Mouse (Mus musculus): Measurements from ENCODE around the gene Upk1b.

Upk1b gene

GRCm38 (mm10) chr16:38800091-38800490 lies at the start of gene Upk1b:
Gene Upk1b (minus strand): TSS chr16:38800328.
- in situ Hi-C loops (cut with MboI; ENCODE audit: unreplicated experiment in 2 of 2), result loop anchor here in 1 of 2 experiments (10.0 kb wide), 1 partner anchor 455 kb away; the partner anchor contains the start of genes Cox17, Gm21987 and Maats1

DNA sequence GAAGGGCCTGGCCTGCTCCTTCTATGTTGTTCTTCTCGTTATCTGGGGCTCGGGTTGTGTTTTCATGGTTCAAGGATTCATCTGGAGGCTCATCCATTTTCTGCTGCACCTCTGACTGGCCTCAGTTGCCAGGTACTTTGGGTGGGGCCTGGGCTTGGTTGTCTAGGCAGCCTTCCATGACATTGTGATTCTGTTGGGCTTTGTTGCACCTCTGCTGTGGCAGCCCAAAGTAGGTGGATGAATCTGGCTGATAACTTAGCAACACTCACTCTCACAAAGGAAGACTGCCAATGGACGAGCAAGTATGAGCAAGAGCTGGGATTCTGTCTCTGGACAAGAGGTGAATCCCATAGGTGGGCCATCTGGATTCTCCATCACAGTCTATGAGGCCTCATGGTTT lies 28.5 kb upstream of the Upk1b start, which contains the start of gene 4930435E12Rik:
4930435E12Rik (minus strand) TSS at position 101 of the 400 bp plus-strand sequence.
- in situ Hi-C loops (cut with MboI; ENCODE audit: unreplicated experiment in 2 of 2), result no loop called here

DNA sequence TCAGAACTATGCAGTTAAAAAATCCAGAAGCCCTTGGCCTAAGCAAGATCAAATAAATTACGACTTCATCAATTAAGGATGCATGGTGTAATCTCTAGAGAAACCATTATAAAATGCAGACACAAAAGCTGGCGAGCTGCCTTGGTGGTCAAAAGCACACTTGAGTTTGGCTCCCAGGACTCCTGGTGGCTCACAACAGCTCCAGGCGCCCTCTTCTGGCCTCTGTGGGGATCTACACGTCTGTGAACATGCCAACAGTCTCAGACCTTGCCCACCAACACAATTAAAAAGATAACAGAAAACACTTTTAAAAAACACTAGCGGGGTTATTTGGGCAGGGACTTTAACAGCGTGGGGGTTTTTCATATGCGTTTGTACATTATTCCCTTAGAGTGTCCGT lies 12.4 kb upstream of the Upk1b start:
- in situ Hi-C loops (cut with MboI; ENCODE audit: unreplicated experiment in 2 of 2), result loop anchor here (5.0 to 10.0 kb wide), 4 partner anchors 78 to 468 kb away; partner anchors contain the start of genes Cox17 (in 1 of the 2), Gm21987 (in 1 of the 2) and Maats1 (in 1 of the 2)

DNA sequence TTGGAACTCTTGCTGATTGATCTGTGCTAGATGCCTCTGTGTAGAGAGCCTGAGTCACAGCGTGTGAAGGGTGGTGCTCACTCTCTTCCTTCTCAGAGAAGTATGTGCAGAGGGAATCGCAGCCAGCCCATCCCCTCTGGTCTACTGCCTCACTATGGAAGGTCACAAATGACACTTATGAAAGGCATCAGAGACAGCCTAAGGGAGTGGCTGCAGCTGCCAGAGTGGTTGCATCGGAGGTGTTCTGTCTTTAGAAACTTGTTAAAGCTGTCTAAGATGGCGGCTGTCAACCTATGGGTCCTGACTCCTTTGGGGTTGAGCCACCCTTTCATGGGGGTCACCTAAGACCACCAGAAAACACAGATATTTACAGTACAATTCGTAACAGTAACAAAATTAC lies 10.1 kb upstream of the Upk1b start:
- in situ Hi-C loops (cut with MboI; ENCODE audit: unreplicated experiment in 2 of 2), result loop anchor here (5.0 to 10.0 kb wide), 4 partner anchors 75 to 465 kb away; partner anchors contain the start of genes Cox17 (in 1 of the 2), Gm21987 (in 1 of the 2) and Maats1 (in 1 of the 2)

- in situ Hi-C loops (cut with MboI; ENCODE audit: unreplicated experiment in 2 of 2), result loop anchor here in 1 of 2 experiments (10.0 kb wide), 1 partner anchor 463 kb away; the partner anchor contains the start of genes Cox17, Gm21987 and Maats1
These were observed 7.7 kb upstream of the Upk1b start for GRCm38 (mm10) chr16:38807796-38808195.

DNA sequence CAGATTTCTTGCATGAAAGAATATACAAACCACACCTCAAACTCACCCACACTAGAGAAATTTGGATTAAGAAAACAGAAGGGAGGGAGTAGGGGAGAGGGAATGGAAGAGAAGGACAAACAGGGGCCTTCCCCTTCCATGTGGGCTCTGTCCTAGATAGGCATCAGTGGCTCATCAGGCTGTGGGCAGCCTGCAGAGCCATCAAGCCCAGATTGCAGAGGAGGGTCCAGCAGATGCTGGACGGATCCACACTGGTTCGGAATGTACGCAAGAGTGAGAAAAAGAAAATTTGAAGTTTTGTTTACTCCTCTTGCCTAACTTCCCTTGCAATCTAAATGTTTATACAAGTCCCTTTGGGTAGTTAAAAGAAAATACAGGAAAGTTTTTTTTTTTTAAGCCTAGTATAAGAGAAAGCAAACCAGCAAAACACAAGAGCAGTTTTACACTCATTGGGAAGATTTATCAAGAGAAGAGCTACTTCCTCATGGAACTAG lies 1.1 kb downstream of the Upk1b start:
- in situ Hi-C loops (cut with MboI; ENCODE audit: unreplicated experiment in 2 of 2), result no loop called here

DNA sequence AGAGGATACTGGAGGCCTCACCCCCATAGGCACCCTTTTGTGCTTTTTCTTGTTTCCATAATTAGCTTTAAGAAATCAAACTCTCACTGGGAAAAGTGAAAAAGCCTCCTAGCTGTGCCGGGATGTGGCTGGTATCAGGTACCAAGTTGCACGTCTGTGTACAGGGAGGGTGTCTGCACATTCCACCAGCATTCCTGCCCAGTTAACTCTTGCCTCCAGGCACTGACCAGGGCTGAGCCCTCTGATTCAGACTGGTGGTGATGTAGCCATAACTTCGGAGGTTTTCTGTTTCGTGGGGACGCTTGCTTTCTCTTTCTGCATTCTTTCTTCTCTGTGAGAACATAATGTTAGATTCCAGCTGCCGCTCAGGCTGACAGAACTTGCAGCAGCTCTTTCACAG lies 7.0 kb downstream of the Upk1b start:
- in situ Hi-C loops (cut with MboI; ENCODE audit: unreplicated experiment in 2 of 2), result no loop called here

DNA sequence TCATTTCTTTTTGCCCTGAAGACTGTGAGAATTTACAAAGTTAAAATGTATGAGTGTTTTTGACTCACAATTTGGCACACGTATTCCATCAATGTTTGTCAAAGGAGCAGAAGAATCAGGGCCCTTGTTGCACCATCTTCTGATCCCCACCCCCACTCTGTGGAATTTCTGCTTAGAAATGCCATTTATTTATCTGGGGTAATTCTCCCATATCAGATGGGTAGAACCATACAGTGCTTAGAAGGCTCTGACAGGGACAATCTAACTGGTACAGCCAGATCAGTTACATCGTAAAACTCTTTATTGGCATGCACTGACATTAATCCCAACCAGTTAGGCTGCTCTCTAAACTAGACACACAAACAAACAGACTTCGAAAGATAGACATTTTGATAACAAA lies 10.2 kb downstream of the Upk1b start:
- in situ Hi-C loops (cut with MboI; ENCODE audit: unreplicated experiment in 2 of 2), result no loop called here

GRCm38 (mm10) chr16:38789016-38789415 lies 11.1 kb downstream of the Upk1b start:
- in situ Hi-C loops (cut with MboI; ENCODE audit: unreplicated experiment in 2 of 2), result no loop called here

GRCm38 (mm10) chr16:38785301-38785700 lies 14.8 kb downstream of the Upk1b start:
- in situ Hi-C loops (cut with MboI; ENCODE audit: unreplicated experiment in 2 of 2), result no loop called here

DNA sequence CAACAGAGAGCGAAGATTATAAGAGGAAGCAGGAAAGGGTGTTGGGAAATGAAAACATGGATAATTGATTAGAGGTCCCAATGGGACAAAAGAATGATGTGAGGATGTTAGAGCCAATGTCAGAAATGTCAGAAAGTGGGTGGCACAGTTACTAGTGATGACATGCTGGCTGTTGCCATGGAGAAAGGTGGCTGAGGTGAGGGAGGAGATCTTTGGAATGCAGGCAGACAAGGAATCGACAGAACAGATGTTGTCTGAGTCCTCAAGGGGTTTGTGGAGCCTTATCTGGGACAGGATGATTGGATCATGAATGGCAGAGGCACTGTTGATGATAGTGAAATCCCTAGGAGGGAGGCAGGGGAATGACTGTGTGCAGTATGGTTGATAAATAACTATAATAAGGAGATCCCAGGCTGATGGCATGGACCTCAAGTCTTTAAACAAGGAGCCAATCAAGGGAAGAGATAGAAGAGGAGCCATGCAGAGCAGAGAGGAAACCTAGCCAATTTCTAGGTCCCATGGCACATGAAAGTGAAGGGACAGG lies 17.5 kb downstream of the Upk1b start:
- in situ Hi-C loops (cut with MboI; ENCODE audit: unreplicated experiment in 2 of 2), result no loop called here

DNA sequence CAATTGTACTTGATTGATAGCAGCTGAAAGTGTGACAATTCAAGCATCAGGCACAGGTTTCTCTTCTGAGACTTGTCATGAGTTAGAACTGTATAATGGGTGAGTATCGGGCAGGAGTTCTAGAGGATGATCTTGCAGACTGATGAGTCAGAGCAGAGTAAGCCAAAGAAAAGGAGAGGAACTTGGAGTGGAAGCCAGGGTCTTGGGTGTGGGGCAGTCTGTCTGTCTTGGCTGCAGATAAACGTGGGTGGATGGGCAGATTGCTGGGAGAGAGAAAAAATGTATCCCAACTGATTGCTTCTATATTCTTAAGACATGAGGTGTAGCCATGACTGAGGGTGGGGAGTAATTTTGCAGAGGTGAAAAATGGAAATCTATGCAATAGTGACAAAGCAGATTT lies 18.2 kb downstream of the Upk1b start:
- in situ Hi-C loops (cut with MboI; ENCODE audit: unreplicated experiment in 2 of 2), result no loop called here

DNA sequence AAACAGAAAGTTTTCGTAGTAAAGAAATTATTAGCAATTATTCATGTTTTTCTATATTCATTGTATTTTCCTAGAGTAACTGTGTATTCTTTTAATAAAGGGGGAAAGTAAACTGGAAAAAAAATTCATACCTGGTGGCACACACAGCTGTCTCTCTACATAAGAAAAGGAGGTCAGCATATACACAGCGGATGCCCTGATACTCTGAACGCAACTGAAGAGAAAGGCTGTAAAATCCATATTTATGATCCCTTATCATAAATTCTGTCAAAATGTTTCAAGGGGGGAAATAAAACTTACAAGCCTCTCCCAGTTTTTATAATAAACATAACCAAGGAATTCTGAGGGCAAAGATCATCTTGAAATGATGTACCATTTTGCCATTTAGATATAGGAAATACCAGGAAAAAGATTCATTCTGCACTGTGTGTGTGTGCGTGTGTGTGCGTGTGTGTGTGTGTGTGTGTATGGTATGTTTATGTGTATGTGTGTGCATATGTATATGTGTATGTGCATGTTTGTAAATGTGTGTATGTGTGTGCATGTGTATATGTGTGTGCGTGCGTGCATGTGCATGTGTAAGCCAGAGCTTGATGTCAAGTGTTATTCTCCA lies 19.1 kb downstream of the Upk1b start:
- in situ Hi-C loops (cut with MboI; ENCODE audit: unreplicated experiment in 2 of 2), result no loop called here

- in situ Hi-C loops (cut with MboI; ENCODE audit: unreplicated experiment in 2 of 2), result no loop called here
These were observed 23.8 kb downstream of the Upk1b start for GRCm38 (mm10) chr16:38776342-38776741.

DNA sequence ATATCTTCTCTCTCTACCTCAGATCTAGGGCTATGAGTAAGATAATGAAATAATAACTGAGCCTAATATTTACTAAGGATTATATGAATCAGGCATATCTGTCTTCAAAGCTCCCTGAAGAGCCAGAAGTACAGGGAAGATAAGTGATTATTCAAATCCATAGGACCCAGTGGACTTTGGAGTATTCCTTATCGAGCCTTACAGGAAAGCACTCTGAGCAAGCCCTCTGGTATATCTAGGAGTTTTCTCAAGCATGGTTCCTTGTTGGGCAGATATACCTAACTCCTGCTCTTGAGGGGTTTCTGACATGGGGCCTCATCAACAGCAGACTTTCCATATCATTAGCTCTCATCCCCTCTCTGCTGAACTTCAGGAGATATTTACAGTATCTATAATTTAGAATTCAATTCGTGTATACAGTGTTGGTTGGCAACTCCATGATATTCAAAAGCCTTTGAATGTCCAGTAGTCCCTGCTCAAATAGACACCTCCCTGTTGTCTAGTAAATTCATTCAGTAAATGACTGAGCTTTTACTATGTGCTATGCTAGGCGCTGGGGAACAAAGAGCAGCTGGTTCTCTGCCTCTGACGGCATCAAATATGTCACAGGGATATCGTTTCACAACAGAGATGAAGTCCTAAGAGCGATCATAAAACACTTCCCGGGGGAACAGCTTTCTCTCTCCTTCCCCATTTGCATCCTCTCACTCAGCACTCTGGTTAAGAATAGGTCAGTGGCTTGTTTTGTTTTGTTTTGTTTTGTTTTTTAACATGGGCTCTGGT lies 25.0 kb downstream of the Upk1b start:
- in situ Hi-C loops (cut with MboI; ENCODE audit: unreplicated experiment in 2 of 2), result no loop called here

- in situ Hi-C loops (cut with MboI; ENCODE audit: unreplicated experiment in 2 of 2), result no loop called here
These were observed 27.1 kb downstream of the Upk1b start for GRCm38 (mm10) chr16:38772906-38773496.

- in situ Hi-C loops (cut with MboI; ENCODE audit: unreplicated experiment in 2 of 2), result no loop called here
These were observed 29.0 kb downstream of the Upk1b start for GRCm38 (mm10) chr16:38771145-38771544.

GRCm38 (mm10) chr16:38769529-38769928 lies 30.6 kb downstream of the Upk1b start:
- in situ Hi-C loops (cut with MboI; ENCODE audit: unreplicated experiment in 2 of 2), result no loop called here

- in situ Hi-C loops (cut with MboI; ENCODE audit: unreplicated experiment in 2 of 2), result no loop called here
These were observed 31.7 kb downstream of the Upk1b start for GRCm38 (mm10) chr16:38768386-38768785.

DNA sequence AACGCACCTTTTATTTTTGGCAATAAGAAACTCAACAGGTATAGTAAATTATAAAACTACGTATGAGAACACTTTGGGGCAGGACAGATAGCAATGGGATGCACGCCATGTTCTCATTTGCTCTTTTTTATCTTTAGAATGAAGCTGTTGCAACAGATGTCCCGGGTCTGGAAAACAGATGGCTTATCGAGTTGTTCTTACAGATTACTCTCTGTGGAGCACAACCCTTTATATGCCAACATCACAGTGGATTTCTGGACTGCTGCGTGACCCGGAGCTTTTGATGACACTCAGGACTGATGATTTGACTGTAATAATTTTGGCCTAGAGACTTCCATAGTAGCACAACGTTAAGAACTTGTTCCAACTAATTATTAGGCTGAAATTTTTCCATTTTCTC lies 32.4 kb downstream of the Upk1b start:
- in situ Hi-C loops (cut with MboI; ENCODE audit: unreplicated experiment in 2 of 2), result no loop called here

GRCm38 (mm10) chr16:38766671-38767070 lies 33.5 kb downstream of the Upk1b start:
- in situ Hi-C loops (cut with MboI; ENCODE audit: unreplicated experiment in 2 of 2), result no loop called here

Data from v-Abl transformed pro-B cells (cell line).